Mouse (Mus musculus): Measurements from ENCODE around the gene Mki67.

DNA sequence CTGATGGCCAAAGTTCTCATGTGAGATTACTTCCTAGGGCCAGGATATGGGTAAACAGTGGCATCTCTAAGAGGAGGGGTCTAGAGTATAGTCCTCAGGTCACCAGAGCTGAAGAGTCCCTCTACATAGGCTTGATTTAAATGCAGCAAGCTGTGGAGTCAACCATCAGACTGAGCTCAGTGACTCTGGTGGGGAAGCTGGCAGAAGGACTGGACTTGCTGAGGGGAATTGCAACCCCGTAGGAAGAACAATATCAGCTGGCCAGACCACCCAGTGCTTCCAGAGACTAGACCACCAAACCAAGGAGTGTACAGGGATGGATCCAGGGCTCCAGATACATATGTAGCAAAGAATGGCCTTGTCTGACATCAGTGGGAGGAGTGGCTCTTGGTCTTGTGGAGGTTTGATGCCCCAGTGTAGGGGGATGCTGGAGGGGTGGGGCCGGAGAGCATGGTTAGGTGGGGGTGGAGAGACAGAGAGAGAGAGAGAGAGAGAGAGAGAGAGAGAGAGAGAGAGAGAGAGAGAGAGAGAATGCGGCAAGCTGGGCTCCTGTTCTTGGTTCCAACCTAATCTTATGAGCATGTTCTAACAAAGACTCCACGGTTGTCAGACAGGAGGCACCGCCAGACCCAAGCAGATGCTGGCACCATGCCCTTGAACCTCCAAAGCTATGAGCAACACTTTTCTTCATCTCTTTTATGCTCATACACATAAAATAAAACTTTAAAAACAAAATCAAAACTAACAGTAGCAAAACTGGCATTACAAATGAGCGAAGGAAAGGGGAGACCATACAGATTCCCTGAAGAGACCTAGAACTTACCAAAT lies 6.1 kb upstream of the Mki67 start:
- TF ChIP-seq GATA1 (IDR thresholded peaks at IDR 0.05; ENCODE audit: borderline replicate concordance, low read length) (no peak), FLI1 (IDR thresholded peaks at IDR 0.05; ENCODE audit: low read length) (no peak)
